Mouse (Mus musculus) lung, adult 2 months (tissue): ENCODE measurements at regions not wholly inside any gene's neighbourhood (a gene's known extent, or its start where the extent isn't known, plus 50 kb on each side); places are given as distances from the start of the nearest gene placed in this dataset.
A peak's percentile ranks its signal among the peaks of the same experiment; 100 is the strongest.

Source experiments
- DNase-seq: peaks from one replicate; pipeline ENCODE4 v3.0.0; 2022
- H3K4me1 ChIP-seq: fragments of 200-500 bp; 2 replicates; pipeline ENCODE4 v1.6.1; 2011; ENCODE audit warnings: low read length; ENCODE audit not compliant: control insufficient read depth, insufficient read depth
- H3K4me3 ChIP-seq: fragments of 200-500 bp; replicated peaks from 2 replicates; pipeline ENCODE3; 2011; ENCODE audit warnings: low read depth, mild to moderate bottlenecking, control low read depth, low read length; ENCODE audit errors: extremely low read depth
- CTCF ChIP-seq: fragments of 200-500 bp; IDR thresholded peaks from 2 replicates; pipeline ENCODE4 v1.5.1; 2011; ENCODE audit warnings: mild to moderate bottlenecking, low read length, control low read depth; ENCODE audit not compliant: insufficient read depth
- POLR2A ChIP-seq: fragments of 200-500 bp; IDR thresholded peaks from 2 replicates; pipeline ENCODE4 v1.6.1; 2011; ENCODE audit warnings: low read depth, mild to moderate bottlenecking, control low read depth, low read length, borderline replicate concordance; ENCODE audit errors: extremely low read depth
- WGBS: fragments of 180-500 bp; shearing (Covaris S2); methylation state at CpG from one replicate; pipeline ENCODE4 v1.1.7; 2018; 5-methylcytosine and 5-hydroxymethylcytosine counted together

DNA sequence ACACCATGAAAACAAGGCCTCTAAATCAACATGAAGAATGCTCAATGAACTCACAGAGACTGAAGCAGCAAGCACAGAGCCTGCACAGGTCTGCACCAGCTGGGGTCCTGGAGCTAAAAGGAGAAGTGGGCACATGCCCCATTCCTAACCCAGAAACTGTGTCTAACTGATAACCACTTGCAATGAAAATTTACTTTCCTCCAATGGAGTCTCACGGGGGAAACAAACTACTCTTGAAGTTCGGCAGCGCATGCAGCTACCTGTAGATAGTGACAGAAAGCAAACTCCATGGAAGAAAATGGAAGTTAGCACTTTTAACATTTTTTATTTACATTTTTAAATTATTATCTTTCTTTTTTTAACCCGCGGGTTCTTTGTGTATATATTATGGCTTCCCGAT is 76.8 kb upstream of the Akap6 start:
- Histone ChIP-seq H3K4me3 (no peak overlapping the region), H3K4me1 (no peaks in the 10 kb centered on the region)
- DNase-seq, result no peak
- 83% methylated on average over 6 of the region's 6 CpGs for WGBS
- TF ChIP-seq CTCF, result no peak
- TF ChIP-seq POLR2A, result no peak

DNA sequence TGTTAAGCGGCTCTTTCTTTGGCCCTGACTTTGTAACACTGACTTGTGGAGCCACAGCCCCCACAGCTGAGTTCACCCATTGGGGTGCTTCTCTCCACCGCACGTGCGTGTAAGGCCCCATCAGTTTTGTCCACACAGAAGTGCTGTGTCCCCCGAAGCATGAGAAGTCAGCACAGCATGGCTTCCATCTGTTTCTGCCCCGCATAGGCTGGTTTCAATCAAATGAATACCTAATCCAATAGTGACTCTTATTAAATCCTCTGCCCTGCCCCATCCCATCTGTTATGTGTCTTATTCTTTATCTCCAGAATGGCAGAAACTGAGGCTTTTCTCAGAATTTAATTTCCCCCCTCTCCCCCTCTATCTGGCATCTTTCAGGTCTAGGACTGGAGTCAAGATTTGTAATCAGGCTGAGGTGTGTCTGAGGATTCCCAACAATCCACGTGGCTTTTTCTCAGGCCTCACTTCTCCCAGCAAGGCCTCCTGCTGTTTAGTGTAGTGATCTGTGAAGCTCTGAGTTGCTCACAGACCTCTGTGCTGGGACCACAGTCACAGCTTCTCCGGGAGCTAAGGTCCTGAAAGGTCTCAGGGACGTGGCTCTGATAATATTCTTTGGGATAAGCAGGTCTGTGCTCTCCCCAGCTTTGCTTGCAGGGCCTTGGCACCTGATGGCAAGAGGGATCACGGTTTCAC is 75.6 kb upstream of the Akap6 start:
- H3K4me3 ChIP-seq, result no peak overlapping the region
- no peaks in the 10 kb centered on the region for H3K4me1 ChIP-seq
- TF ChIP-seq POLR2A (no peak), CTCF (no peak)
- WGBS, result 80% methylated on average over 10 of the region's 10 CpGs
- DNase-seq, result no peak

DNA sequence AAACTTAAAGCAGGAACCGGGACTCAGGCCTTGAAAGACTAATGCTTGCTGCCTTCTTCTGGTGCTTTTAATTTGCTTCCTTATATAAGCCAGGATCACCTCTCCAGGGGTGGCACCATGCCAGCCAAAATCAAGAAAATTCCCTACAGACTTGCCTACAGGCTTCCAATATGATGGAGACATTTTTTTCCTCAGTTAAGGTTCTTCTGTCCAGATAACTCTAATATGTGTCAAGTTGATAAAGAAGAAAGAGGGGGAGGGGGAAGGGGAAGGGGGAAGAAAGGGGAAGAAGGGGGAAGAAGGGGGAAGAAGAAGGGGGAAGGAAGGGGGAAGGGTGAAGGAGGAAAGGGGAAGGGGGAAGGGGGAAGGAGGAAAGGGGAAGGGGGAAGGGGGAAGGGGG is 74.3 kb upstream of the Akap6 start:
- WGBS, result 37% methylated on average over 1 of the region's 1 CpGs
- TF ChIP-seq POLR2A, result no peak
- TF ChIP-seq CTCF, result no peak
- Histone ChIP-seq H3K4me1 (no peaks in the 10 kb centered on the region), H3K4me3 (no peak overlapping the region)
- DNase-seq, result no peak

DNA sequence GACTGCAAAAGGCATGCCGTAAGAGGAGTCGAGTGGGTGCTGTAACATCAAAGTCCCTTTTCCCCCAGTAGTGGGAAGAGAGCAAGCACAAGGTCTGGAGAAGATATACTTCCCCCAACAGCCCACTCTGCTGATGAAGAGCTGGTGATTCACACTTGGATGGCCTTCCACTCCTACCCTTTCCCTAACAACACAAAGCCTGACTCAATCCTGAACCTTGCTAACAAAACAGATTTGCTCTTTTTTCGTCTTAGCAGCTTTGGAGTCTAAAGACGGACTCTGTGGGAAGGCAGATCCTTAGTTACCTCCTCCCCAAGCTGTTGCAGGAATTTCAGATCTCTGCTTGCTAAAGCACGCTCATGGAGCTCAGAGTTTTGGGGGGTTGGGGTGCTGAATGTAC is 70.4 kb upstream of the Akap6 start:
- H3K4me1 ChIP-seq, result no peaks in the 10 kb centered on the region
- TF ChIP-seq POLR2A (no peak), CTCF (no peak)
- WGBS, result 57% methylated on average over 5 of the region's 5 CpGs
- DNase-seq, result no peak
- no peak overlapping the region for H3K4me3 ChIP-seq

DNA sequence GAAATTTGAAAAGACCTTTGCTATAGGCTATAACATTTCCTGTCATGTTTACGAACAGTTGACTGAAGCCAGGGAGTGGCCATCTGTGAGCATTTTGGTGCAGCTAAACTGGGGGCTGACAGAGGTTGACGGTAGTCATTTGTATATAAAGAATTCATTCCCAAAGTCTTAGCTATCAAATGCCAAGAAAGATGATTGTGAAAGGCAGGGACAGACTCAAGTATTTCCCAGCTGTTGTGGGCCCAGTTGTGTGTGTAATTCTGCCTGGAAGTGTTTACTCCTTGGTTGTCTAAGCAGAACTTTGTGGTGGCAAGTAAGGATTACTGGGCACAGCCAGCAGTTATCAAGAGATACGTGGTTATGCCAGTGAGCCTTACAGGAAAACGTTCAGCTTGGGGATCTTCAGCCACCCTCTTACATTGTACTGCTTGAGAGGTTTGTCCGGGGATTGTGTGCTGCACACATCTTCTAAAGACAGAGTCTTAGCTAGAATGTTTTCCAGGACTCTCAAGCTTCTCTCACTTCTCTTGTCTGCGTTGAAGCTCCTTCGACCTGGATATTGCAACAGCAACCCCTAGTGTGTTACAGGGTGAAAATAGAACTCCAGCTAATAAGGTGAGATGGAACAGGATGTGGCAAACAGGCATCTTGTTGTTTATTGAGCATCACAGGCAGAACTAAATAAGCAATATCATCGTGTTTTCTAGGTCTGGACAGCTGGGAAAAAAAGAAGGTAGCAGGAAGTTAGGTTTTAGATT is 63.9 kb upstream of the Akap6 start:
- Histone ChIP-seq H3K4me1 (no peaks in the 10 kb centered on the region), H3K4me3 (no peak overlapping the region)
- WGBS, result 43% methylated on average over 8 of the region's 8 CpGs
- no peak for DNase-seq
- TF ChIP-seq CTCF, result no peak
- no peak for TF ChIP-seq POLR2A

DNA sequence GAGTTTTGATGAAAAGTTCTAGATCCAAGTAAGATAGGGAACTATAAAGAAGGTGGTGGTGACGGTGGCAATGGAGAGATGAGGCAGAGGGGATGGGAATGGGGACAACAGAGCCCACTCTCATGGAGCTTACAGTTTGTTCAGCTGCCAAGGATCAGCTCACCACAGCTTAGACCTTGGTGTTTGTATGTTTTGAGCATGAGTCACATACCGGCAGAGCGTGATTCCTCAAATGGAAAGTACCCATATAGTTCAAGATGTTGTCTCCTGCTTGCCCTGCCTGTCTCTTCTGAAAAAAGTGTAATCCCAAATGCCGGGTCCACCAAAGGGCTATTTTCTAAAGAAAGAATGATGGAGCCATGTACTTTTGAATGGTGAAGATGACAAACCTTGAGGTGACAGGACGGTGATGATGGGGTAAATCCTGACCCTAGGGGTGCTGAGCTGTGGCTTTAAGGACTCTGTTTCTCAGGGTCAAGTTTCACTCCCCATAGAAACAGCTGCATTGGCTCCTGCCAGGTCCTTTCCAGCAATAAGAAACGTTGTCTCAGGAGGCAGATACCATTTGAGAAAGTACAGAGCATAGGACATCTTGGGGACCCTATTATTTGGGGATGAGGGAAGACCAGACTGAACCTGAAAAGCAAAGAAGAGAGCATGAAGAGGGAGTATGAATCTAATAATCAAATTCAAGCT is 62.8 kb upstream of the Akap6 start:
- WGBS, result 62% methylated on average over 6 of the region's 6 CpGs
- Histone ChIP-seq H3K4me1 (no peaks in the 10 kb centered on the region), H3K4me3 (no peak overlapping the region)
- TF ChIP-seq POLR2A (no peak), CTCF (no peak)
- DNase-seq, result no peak

DNA sequence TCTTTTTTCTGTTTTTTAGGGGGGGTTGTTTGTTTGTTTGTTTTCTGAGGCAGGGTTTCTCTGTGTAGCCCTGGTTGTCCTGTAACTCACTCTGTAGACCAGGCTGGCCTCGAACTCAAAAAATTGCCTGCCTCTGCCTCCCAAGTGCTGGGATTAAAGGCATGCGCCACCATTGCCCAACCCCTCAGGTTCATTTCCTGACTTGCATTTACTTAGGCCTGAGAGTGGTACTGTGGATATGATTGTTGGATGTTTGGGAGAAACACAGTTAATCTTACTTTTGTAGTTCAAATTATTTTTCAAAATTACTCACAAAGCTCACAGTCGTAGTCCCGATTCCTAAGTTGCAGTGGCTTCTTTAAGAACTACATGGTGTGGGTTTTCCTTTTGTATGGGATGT is 62.3 kb upstream of the Akap6 start:
- no peak for DNase-seq
- H3K4me1 ChIP-seq, result no peaks in the 10 kb centered on the region
- 91% methylated on average over 4 of the region's 4 CpGs for WGBS
- H3K4me3 ChIP-seq, result no peak overlapping the region
- TF ChIP-seq CTCF (no peak), POLR2A (no peak)

DNA sequence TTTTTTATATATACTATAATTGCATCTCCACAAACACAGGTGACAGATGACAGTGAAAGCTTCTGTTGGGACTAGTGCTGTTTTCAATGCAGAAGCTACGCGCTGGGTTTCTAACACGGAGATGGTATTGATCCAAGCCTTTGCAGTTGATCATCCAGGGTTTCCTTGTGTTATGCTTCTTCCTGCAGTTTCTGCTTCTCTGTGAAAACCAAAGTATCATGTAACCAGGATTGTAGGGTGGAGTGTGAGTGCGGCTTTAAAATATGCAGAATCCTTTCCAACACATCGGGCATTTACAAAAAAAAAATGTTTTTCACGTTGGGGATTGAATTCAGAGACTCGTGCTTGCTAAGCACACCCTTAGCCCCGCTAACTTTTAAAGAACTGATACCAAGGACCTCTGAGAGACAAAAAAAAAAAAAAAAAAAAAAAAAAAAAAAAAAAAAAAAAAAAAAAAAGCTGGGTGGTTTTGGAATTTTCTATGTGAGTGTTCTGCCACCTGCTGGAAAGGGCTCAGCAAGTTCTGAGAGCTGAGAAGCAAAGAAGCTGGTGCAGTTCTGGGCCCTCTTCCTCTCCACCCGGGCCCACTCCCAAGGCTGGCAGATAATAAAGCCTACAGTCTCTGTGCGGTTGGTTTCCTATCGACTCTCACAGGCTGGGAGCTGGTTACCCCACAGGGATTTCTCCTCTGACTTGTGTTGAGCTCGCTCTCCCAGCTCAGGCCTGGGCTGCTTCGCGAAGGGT is 61.5 kb upstream of the Akap6 start:
- no peak overlapping the region for H3K4me3 ChIP-seq
- H3K4me1 ChIP-seq, result no peaks in the 10 kb centered on the region
- WGBS, result 56% methylated on average over 14 of the region's 14 CpGs
- DNase-seq, result no peak
- peak; percentile 45; the same call in 1 of the 2 replicates for TF ChIP-seq CTCF
- TF ChIP-seq POLR2A, result no peak

DNA sequence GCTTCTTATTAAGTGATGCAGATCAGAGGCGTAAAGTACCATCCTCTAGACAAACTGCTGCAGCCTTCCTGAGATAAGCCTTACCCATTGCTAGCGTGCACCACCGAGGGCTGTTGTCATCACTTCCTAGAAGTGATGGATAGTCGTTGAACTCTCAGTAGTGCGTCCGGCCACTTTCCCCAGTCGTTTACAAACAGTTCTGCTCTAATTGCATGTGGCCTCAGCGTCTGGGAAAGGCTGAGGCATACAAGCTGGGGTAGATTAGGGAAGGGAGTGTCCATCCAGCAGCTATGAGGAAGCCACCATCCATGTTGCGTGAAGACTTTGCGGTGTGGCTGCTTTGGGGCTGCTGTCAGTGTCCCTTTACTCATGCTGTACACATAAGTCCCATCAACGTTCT is 60.7 kb upstream of the Akap6 start:
- no peak for TF ChIP-seq CTCF
- no peak for TF ChIP-seq POLR2A
- DNase-seq, result no peak
- no peaks in the 10 kb centered on the region for H3K4me1 ChIP-seq
- WGBS, result 34% methylated on average over 11 of the region's 11 CpGs
- H3K4me3 ChIP-seq, result no peak overlapping the region
